Mouse (Mus musculus) megakaryocyte-erythroid progenitor cell, adult 5-6 weeks (primary cell): Measurements from ENCODE around the gene Pck1. TPM values are rescaled to one million over a fixed set of nuclear protein-coding genes. Genes with fewer than 3 reads are reported as not detected.

ENCODE experiments used
- ATAC-seq: replicated peaks from 2 replicates; pipeline ENCODE4 v1.8.0; 2016; ENCODE audit warnings: mild to moderate bottlenecking, inconsistent platforms; ENCODE audit not compliant: severe bottlenecking, poor library complexity, low FRiP score, low TSS enrichment
- total RNA-seq, 2 experiments: library from RNA; stranded (forward) in 1 of 2; stranded (reverse) in 1 of 2; fragments of 200-1000, 215-1000 nt in 1 of 2; fragments of >200 nt in 1 of 2; fragmentation: Nextera tagmentation in 1 of 2; gene quantifications; 2 replicates each; pipeline ENCODE4 v1.2.3; 2014 to 2017

Pck1 gene
- total RNA-seq, 2 experiments from 2014 or later: not detected

DNA sequence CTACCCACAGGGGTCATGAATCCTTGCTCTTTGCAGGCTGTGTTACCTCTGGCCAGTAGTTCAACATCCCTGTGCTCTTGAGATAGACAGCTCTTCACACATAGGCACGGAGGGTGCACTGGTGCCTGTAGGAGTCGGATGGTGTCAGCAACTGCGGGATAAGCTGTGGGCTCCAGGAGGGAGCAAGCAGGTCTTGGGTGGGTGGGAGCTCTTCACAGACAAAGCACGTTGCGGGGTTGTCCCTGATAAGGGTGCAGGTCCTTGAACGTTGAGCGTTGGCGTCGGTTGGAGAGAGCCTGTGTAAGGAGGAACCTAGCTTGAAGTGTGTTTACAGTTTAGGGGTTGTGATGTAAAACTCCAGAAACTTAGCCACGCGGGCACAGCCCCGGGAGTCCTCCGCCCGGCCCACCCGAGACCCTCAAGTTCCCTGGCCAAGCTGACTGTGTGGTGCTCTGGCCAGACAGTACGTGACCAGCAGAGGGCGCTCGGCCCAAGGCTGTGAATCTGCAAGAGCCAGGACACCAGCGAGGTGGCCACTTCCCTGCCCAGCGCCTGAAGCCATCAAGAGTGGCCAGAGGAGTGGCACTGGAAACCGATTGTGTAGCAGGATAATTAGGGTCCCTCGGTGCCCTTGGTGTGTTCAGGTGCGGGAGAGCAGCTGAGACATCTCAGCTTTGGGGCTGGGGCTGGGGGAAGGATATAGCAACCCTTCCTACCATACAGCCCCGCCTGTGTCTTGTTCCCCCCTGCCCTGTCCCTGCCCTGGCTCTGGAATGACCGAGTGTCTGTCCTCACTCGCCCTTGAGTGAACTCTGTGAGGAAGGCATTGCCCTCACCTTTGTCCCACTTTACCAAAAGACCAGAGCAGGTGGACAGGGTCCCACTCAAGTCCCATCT, 33.4 kb downstream of the Pck1 start:
- ATAC-seq: peak; percentile 57

- ATAC-seq: peak; percentile 86
These were observed 34.5 kb downstream of the Pck1 start for GRCm38 (mm10) chr2:173187182-173187855.

- no peak for ATAC-seq
These were observed 41.9 kb downstream of the Pck1 start for GRCm38 (mm10) chr2:173194796-173195195.

DNA sequence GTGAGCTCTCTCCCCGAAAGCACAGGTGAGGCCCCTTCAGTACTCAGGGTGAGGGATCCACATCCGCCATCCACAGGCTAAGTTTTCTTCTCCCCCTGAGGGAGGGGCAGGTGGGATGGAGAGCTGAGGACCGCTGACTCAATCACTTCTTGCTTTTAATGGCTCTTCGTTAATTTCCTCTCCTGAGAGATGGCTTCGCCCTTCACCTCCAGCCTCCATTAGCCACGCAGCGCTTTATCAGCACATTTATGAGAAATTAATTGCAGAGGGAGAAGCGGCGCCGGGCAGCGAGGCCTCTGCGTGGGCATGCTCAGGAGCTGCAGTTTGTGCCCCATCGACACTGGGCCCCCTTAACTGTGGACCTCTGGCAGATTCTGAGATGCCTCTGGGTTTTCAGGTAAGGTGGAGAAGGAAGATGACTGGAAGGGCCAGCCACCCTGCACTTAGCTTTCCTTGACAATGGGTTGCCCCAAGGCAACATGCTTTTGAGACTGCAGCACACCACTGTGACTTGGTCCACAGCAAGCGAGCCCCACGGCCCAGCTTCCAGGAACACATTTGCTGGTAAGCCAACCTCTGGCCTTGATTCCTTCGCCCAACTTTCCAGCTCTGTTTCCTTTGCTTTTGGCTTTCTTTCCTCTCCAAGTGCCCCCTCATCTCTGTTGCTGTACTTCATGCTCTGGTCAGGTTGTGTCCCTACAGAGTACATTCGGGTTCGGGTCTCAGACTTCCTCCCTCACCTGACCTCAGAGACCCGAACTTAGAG, 50.3 kb downstream of the Pck1 start:
- no peak for ATAC-seq

DNA sequence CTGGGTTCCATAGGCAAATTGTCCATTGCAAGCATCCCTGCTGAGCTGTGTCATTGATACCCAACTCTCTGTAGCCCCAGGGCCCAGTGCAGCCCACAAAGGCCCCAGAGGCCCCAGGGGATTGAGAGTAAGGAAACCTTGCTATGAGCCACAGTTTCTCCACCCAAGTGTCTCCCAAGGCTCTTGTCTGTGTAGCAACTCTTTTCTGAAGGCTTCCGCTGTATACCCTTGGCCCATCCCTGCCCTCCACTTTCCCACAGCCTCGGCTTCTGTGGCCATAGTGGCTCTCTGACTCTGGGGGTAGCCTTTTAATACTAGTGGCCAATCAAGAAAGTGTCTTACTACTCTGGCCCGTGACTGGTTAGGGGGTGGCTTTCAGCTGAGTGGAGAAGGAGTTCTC, 50.9 kb downstream of the Pck1 start:
- no peak for ATAC-seq

DNA sequence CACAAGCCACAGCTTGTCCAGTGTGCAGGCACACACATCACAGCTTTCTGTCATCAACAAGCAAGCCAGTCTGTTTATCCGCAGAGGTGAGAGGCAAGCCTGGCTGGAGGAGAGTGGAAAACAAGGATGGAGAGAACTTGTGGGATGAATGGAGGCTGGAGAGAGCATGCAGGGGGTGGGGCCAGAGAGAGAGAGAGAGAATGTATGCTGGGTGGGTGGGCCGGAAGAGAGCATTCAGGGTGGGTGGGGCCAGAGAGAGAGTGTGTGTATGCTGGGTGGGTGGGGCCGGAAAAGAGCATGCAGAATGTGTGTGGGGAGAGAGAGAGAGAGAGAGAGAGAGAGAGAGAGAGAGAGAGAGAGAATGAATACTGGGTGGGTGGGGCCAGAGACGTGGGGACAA, 51.8 kb downstream of the Pck1 start:
- no peak for ATAC-seq

DNA sequence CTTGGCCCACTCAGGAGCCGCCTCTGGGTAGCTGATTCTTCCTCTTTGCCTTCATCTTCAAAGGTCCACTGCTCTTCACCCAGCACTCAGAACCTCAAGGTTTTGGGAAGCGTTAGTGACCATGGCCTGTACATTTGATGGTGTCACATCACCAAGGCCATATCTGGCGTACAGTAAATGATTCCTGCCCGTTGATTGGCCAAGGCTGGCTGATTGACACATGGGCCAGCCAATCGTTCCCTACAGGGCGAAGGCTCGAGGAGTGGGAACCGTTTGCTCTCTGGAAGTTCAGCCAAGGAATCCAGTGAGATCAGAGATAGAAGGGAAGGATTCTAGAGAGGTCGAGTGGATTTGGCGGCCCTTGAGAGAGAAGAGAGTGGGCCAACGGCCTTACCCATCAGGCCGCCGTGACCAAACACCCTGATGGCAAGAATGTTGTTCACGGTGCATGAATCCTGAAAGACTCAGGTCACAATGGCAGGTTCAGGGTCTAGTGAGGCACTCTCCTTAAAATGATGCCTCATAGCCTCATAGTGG, 52.8 kb downstream of the Pck1 start:
- ATAC-seq: no peak

- ATAC-seq: no peak
These were observed 54.2 kb downstream of the Pck1 start for GRCm38 (mm10) chr2:173207051-173207450.

Other genes starting within 250 kb of the Pck1 start
- not detected in 2 replicates for gene Bmp7, start 212.7 kb upstream of the Pck1 start, total RNA-seq (2014; fragmentation: Nextera tagmentation)
- gene Bmp7, start 212.7 kb upstream of the Pck1 start, total RNA-seq (2017): not detected in 2 replicates
- 2.1 and 2.6 TPM in 2 replicates for gene Spo11, start 175.3 kb upstream of the Pck1 start, total RNA-seq (2014; fragmentation: Nextera tagmentation)
- gene Spo11, start 175.3 kb upstream of the Pck1 start, total RNA-seq (2017): 0.53 TPM in 1 of 2 replicates, not detected in the other
- gene Rae1, start 152.9 kb upstream of the Pck1 start, total RNA-seq (2014; fragmentation: Nextera tagmentation): 142 and 149 TPM in 2 replicates
- 79.4 and 102 TPM in 2 replicates for gene Rae1, start 152.9 kb upstream of the Pck1 start, total RNA-seq (2017)
- 191 and 218 TPM in 2 replicates for gene Rbm38, start 132.6 kb upstream of the Pck1 start, total RNA-seq (2014; fragmentation: Nextera tagmentation)
- 38.9 and 116 TPM in 2 replicates for gene Rbm38, start 132.6 kb upstream of the Pck1 start, total RNA-seq (2017)
- not detected in 2 replicates for gene Ctcfl, start 33.5 kb upstream of the Pck1 start, total RNA-seq (2014; fragmentation: Nextera tagmentation)
- not detected in 2 replicates for gene Ctcfl, start 33.5 kb upstream of the Pck1 start, total RNA-seq (2017)
- 1.3 and 2.5 TPM in 2 replicates for gene Zbp1, start 65.9 kb downstream of the Pck1 start, total RNA-seq (2014; fragmentation: Nextera tagmentation)
- gene Zbp1, start 65.9 kb downstream of the Pck1 start, total RNA-seq (2017): 4.8 TPM in 1 of 2 replicates, not detected in the other
- not detected in 2 replicates for gene Pmepa1, start 123.5 kb downstream of the Pck1 start, total RNA-seq (2014; fragmentation: Nextera tagmentation)
- gene Pmepa1, start 123.5 kb downstream of the Pck1 start, total RNA-seq (2017): 0.52 TPM in 1 of 2 replicates, not detected in the other